Mouse (Mus musculus): ENCODE results near the gene Tsr3.

Gene Tsr3

GRCm38 (mm10) chr17:25290411-25290810 is 50.4 kb downstream of the Tsr3 start:
- DNase-seq (ENCODE audit: low read depth, low spot score) = no peak
